12 mouse cellular contexts compared by ENCODE assay signal in the genomic region with DNA sequence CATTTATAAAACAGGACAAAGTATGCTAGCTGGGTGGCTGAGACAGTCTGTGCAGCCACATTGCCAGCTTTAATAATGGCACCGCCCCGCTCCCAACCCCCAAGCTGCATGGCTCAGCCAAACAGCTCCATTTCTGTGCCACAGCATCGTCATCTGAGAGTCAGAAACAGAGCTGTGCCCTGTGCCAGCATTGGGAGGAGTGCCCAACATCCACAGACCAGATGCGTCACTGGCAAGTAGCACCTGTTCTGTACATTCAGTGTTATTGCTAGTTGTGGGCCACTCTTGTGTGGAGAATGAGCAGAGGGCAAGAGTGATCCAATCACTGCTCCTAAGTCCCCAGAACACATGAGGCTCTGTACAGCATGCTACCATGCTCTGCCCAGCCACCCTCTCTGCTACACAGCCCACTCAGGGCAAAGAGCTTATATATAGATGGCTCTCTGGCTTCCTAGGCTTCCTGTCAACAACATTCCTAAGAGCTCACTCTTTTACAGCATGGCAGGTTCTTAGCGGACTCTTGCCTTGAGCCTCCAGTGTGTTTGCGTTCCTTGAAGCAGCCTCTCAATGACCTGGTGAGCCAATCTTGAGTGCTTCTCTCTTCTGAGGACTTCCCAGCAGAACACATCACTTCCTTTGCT. TPM values are rescaled to one million over a fixed set of nuclear protein-coding genes. Genes with fewer than 3 reads are reported as not detected.
DNase-seq lines count a peak whose midpoint lies in the region; ATAC-seq lines count a peak whose summit lies in the region.
"Had no signal": no experiment of that assay in that cellular context is flagged by ENCODE, and none has a peak within 500 bp of the region (broad histone marks: within the 10 kb centered on the region; RNA-seq: fewer than 3 reads in every experiment).

No protein-coding gene starts in this region.

- H3K9me3 ChIP-seq in liver, embryonic 11.5 days (ENCODE audit: control insufficient read depth, low read length), result no peaks in the 10 kb centered on the region
- H3K9me3 ChIP-seq in liver, embryonic 12.5 days (replicated peaks), result no peaks in the 10 kb centered on the region
- no peaks in the 10 kb centered on the region for H3K9me3 ChIP-seq in heart, embryonic 13.5 days
- H3K9me3 ChIP-seq: G1E; liver, embryonic 13.5 days; neural tube, embryonic 12.5 days had no signal

- no peak overlapping the region for H3K4me3 ChIP-seq in liver, embryonic 11.5 days (ENCODE audit: low read depth, low read length)
- no peak overlapping the region for H3K4me3 ChIP-seq in liver, embryonic 12.5 days
- H3K4me3 ChIP-seq in heart, embryonic 13.5 days, result no peak overlapping the region
- H3K4me3 ChIP-seq: liver, embryonic 13.5 days; neural tube, embryonic 12.5 days had no signal

- H3K4me1 ChIP-seq in liver, embryonic 11.5 days (replicated peaks; ENCODE audit: control insufficient read depth, insufficient read depth, low read length), result peaks cover 5% of the 10 kb centered on the region; the same call in 1 of the 2 replicates
- H3K4me1 ChIP-seq in liver, embryonic 12.5 days, result peaks cover 39% of the 10 kb centered on the region
- peaks cover 61% of the 10 kb centered on the region for H3K4me1 ChIP-seq in heart, embryonic 13.5 days

- ATAC-seq in liver, embryonic 11.5 days (replicated peaks; ENCODE audit: low FRiP score), result no peak
- no peak for ATAC-seq in liver, embryonic 12.5 days
- no peak for ATAC-seq in heart, embryonic 13.5 days (ENCODE audit: extremely low read depth, insufficient number of reproducible peaks, low FRiP score, low TSS enrichment)

- no peak overlapping the region for H3K27ac ChIP-seq in liver, embryonic 11.5 days (ENCODE audit: low read depth, low read length)
- H3K27ac ChIP-seq in liver, embryonic 12.5 days, result no peak overlapping the region
- H3K27ac ChIP-seq in heart, embryonic 13.5 days (replicated peaks), result peak overlapping the region; percentile 33
- H3K27ac ChIP-seq: liver, embryonic 13.5 days; neural tube, embryonic 12.5 days had no signal

- 86% methylated on average over 6 of the region's 6 CpGs for WGBS in liver, embryonic 11.5 days
- WGBS in liver, embryonic 12.5 days (ENCODE audit: insufficient replicate concordance), result 80% methylated on average over 6 of the region's 6 CpGs
- WGBS in heart, embryonic 13.5 days, result 73% methylated on average over 6 of the region's 6 CpGs

- intact Hi-C loops in left cerebral cortex, postnatal 10 days (cut with DNase I), result no loop called here

- DNase-seq in liver, embryonic 11.5 days (ENCODE audit: low spot score), result peak; percentile 18
- peak; percentile 14 to 26 for DNase-seq in left cerebral cortex, postnatal 10 days (ENCODE audit: extremely low spot score in 1 of 2, low spot score in 2 of 2)
- peak; percentile 42 to 64 for DNase-seq in right cerebral cortex, postnatal 36 days (ENCODE audit: low spot score in 2 of 2)
- DNase-seq in embryo, embryonic 11 days, result no peak
- no peak for DNase-seq in yolk sac, embryonic 10.5 days (ENCODE audit: low spot score)
- no peak for DNase-seq in adrenal gland, adult 8-10 months
- DNase-seq: liver, embryonic 13.5 days; thymus, postnatal 4 days had no signal

- H3K9ac ChIP-seq in liver, embryonic 11.5 days (ENCODE audit: low read depth, low read length), result no peak overlapping the region
- no peak overlapping the region for H3K9ac ChIP-seq in liver, embryonic 12.5 days
- H3K9ac ChIP-seq in heart, embryonic 13.5 days, result no peak overlapping the region
- H3K9ac ChIP-seq: liver, embryonic 13.5 days; neural tube, embryonic 12.5 days had no signal

- H3K36me3 ChIP-seq in liver, embryonic 11.5 days (ENCODE audit: control insufficient read depth, insufficient read depth, low read length), result no peaks in the 10 kb centered on the region
- no peaks in the 10 kb centered on the region for H3K36me3 ChIP-seq in liver, embryonic 12.5 days
- no peaks in the 10 kb centered on the region for H3K36me3 ChIP-seq in heart, embryonic 13.5 days
- H3K36me3 ChIP-seq: liver, embryonic 13.5 days; neural tube, embryonic 12.5 days had no signal

- H3K27me3 ChIP-seq in liver, embryonic 11.5 days (replicated peaks; ENCODE audit: control insufficient read depth, insufficient read depth, low read length), result no peaks in the 10 kb centered on the region
- no peaks in the 10 kb centered on the region for H3K27me3 ChIP-seq in liver, embryonic 12.5 days (replicated peaks)
- no peaks in the 10 kb centered on the region for H3K27me3 ChIP-seq in heart, embryonic 13.5 days (replicated peaks)
- H3K27me3 ChIP-seq: liver, embryonic 13.5 days; neural tube, embryonic 12.5 days had no signal

- H3K4me2 ChIP-seq in liver, embryonic 11.5 days, result no peak overlapping the region
- H3K4me2 ChIP-seq in liver, embryonic 12.5 days, result no peak overlapping the region
- no peak overlapping the region for H3K4me2 ChIP-seq in heart, embryonic 13.5 days
- H3K4me2 ChIP-seq: liver, embryonic 13.5 days; neural tube, embryonic 12.5 days had no signal

RNA-seq across cellular contexts. Expression of gene Fam122a, which starts 20.4 kb away (rescaled TPM):
- polyA plus RNA-seq in liver, embryonic 11.5 days (2014; fragmentation: Nextera tagmentation; extraction: Ambion mirVana), result 40.1 and 40.3 TPM in 2 replicates
- polyA plus RNA-seq in liver, embryonic 12.5 days (2016; fragmentation: Nextera tagmentation; extraction: Ambion mirVana), result 45.1 and 47.6 TPM in 2 replicates
- polyA plus RNA-seq in heart, embryonic 13.5 days (2015; fragmentation: Nextera tagmentation; extraction: Ambion mirVana), result 41.1 TPM in 2 replicates
- total RNA-seq in left cerebral cortex, postnatal 10 days (2021), result 10 to 100 TPM; 31.0 to 31.5 TPM
- total RNA-seq in adrenal gland, adult 8-10 months (2022), result 10 to 100 TPM; 28.0 to 37.9 (median 33.5) TPM

Comparison
In these comparisons a context has a peak if more than half of its experiments do, and no peak if none do; other contexts are left out.
1. DNase-seq: peak in liver, embryonic 11.5 days (single experiment), left cerebral cortex, postnatal 10 days (2 of 2) and right cerebral cortex, postnatal 36 days (2 of 2); none in embryo, embryonic 11 days (single experiment), yolk sac, embryonic 10.5 days (single experiment) and adrenal gland, adult 8-10 months (single experiment).